Mouse (Mus musculus): ENCODE measurements around the gene Mex3d. TPM values are rescaled to one million over a fixed set of nuclear protein-coding genes. Genes with fewer than 3 reads are reported as not detected.
A peak's percentile ranks its signal among the peaks of the same experiment; 100 is the strongest.

The Mex3d gene
- total RNA-seq, 2 experiments from 2014 or later, result 12.7 to 16.1 TPM

DNA sequence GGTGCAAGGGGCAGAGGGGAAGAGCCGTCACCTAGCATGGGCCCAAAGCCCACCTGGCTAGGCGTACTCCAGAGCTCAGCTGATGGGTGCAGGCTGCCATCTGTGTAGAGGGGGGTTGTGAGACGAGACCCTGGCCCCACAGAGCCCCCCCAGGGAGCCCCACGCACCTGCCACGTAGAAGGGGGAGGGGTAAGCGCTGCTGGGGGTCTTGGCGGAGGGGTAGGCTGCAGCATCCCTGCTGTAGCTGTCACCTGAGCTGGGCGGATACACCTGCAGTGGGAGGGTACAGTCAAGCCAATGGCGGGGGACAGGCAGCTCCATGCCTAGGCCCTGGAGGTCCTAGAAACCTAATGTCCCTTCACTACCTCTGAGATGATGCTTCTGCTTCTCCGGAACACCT, 29.9 kb upstream of the Mex3d start:
- intact Hi-C loops (cut with DNase I), result no loop called here
- no peak for DNase-seq

DNA sequence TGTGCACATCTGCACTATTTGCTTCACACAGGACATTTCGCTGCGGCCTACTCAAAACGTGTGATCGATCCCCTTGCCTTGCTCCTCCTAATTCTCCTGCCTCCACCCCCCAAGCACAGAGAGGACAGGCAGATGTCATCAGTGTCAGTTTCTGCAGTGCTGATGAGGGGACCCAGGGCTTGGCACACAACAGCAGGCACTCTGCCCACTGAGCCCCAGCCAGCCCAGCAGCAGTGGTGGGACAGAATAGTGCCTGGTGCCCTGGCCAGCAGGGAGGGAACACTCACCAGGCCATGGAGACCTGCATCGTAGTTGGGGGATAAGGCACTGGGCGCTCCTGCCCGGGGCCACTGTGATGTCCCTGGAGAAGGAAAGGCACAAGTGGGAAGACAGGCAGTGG, 28.1 kb upstream of the Mex3d start:
- intact Hi-C loops (cut with DNase I), result no loop called here
- DNase-seq, result no peak

DNA sequence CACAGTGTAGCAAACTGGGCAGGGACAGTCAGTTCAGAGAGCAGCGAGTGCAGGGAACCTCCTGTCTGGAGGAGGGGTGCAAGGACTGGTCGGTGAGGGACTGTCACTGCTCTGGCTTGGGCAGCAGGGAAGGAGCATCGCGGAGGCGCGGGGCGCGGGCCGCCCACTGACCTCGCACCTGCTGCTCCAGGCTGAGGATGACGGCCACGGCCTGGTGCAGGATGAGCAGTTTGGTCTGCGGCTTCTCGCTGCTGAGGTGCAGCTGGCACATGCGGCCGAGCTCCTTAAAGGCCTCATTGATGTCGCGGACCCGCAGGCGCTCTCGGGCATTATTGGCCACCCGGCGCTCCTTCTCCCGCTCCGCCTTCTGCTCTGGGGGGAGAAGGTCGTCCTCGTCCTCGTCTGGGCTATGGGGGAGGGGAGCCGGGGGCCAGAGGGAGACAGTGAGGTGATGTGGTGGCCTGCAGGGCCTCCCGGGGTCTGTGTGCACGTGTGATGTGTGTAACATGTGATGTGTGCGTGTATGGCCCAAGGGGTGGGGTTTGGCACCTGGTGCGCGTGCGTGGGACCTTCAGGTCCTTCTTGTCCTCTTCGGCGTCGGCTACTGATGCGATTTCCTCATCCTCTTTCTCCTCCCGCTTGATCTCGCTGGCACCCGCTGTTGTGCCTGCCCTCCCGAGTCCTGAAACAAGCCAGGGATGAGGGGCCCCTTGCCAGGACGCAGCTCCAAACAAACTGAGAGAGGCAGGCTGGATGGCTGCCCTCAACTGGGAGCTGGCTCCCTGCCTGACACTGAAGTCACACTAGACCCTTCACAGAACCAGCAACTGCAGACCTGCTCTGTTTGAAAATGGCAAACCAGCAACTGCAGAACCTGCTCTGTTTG, 25.4 kb upstream of the Mex3d start:
- intact Hi-C loops (cut with DNase I), result no loop called here
- DNase-seq, result peak; percentile 87 to 91

DNA sequence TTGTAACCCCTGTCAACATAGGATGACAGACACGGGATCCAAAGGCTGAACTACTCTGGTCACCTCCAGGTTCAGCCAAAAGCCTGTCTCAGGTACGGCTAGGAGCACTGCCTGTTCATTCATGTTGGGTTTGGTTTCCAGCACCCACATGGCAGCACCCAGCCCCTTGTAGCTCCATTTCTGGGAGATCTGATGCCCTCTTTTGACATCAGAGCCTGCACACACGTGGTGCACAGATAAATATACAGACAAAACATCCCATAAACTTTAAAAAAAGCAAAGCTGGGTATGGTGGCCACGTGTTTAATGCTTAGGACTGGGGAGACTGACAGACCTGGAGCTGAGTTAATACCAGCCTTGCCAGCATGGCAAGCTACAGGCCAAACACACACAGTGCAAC, 20.5 kb upstream of the Mex3d start:
- intact Hi-C loops (cut with DNase I), result no loop called here

DNA sequence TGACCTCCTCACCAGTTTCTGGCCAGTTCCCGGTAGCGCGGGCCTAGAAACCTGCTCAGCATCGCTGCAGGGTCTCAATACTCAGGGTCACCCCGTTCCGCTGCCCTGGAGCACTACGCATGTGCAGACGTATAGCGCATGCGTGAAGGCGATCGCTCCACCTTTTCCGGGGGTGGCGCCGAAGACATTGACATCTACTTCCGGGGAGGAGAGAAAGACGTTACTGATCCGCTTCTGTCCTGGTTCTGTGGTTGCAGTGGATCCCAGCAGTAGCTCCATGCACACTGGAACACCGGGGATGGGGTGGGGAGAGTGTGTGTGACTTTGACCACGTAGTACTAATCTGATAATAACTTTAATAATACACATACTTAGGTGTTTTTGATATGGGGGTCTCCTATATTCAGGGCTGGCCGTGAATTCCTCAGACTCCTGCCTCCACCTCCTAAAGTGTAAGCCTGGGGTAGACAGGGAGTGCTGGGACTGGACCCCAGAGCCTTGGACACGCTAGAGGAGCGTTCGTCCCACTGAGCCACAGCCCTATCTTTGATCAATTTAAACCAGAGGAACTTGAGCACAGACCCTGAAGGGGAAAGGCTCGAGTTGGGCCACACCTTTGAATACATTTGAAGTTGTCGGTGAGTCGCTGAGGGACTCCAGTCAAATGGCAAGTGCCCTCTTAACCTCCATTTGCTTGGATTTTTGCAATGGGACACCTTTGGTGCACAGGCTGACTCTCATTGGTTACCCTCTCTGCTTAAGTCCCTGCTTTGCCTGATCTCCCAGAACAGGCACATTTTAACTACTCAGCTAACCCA, 19.4 kb upstream of the Mex3d start, which contains the start of gene Uqcr11:
Gene Uqcr11, minus strand, starts transcription at position 147 of the 818 bp plus-strand sequence.
- intact Hi-C loops (cut with DNase I), result no loop called here
- peak; percentile 94 to 96 for DNase-seq

More for the DNA sequence above, 20.5 kb upstream of the Mex3d start:
- DNase-seq, result no peak

DNA sequence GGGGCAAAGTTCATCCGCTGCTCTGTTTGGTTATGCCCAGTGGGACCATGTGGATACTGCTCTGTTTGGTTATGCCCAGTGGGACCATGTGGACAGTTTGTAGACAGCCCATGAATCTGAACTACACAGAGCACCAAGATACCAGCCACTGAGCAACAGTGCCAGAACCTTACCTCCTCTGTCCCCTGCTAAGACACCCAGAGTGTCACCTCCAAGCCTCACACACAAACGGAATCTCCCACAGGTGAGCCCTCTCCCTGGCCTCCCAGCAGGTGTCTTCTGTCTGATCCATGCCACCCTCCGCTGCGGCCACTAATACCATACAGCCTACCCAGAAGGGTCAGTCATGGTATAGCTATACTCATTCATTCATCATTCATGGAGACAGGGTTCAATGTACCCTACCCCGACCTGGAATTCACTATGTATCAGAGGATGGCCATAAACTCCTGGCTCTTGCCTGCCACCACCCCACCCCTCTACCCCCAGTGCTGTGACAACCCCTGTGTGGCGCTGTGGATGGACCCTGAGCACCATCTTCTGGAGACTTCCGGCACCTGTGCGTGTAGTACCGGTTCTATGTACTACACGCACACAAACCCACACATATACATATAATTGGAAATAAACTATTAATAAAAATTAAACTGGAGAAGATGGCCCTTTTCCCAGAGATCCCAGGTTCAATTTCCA, 18.2 kb upstream of the Mex3d start:
- no peak for DNase-seq
- intact Hi-C loops (cut with DNase I), result no loop called here

DNA sequence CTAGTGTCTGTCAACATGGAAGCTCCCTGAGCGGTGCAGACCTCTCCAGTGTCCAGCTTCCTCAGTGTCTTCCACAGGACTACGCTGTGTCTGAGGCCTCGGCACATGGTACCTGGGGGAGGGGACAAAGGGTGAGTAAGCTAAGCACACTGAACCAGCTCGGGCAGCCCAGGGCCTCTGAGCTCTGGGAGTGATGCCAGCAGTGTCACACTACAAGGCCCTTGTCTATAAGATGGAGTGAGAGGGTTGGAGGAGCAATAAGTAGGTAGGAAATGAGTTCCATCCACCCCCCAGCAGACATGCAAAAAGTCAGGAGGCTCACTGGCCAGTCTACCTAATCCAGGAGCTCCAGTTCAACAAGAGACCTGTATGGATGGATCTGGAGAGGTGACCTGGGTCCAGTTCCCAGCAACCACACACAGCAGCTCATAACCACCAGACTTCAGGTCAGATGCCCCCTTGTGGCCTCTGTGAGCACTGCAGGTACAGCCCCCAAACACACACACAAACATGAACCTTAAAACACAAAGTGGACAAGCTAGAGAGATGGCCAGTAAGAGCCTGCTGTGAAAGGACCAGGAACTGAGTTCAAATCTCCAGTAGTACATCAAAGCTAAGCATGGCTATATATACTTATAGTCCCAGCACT, 15.7 kb upstream of the Mex3d start:
- intact Hi-C loops (cut with DNase I), result no loop called here
- DNase-seq, result peak in 1 of 2 experiments; percentile 48

DNA sequence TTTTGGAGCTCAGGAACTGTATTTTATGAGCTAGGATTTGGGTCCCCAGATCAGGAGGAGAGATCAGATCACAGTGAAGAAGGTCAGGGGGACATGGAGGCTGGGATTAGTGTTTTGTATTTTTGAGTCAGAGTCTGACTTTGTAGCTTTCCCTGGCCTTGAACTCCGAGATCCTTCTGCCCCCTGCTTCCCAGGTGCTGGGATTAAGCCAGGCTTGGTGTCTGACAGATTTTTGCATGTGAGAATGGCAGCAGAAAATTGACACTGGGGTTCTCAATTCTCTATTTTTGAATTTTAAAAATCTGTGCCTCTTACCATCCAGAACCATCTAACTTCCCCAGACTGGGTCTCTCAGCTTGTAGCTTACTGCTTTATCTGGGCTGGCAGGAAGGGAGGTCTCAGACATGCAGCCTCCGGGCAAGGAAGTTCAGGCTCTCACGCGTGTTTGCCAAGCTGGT, 13.3 kb upstream of the Mex3d start:
- no peak for DNase-seq
- intact Hi-C loops (cut with DNase I), result no loop called here

DNA sequence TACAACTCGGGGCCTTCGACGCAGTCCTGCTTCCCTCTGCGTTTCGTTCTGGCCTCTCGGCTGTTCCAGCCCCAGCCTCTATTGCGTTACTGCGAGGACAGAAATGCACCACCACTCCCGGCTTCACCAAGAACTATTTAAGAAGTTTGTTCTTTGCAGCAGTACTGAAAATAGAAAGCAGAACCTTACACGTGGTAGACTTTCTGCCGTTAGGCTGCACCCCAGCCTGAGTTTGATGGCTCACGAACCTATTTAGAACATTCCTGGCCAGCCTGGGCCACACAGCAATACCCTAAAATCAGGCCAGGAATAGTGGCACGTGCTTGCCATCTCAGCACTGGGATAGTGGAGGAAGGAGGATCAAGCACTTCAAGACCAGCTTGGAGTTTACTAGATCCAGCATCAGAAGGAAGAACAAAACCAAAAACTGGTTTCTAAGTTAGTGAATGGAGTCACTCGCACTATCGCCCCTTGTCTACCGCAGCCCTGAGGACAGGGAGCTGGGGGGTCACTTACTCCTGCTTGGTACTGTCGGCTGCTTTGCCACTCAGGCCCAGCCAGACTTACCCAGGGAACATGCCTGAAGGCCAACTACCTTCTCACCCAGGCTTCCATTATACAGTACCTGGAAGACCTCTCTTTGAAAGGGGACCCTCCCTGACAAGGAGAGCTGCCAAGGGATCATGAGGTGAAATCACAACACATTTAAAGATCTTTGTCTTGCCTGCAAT, 12.7 kb upstream of the Mex3d start:
- no peak for DNase-seq
- intact Hi-C loops (cut with DNase I), result no loop called here

DNA sequence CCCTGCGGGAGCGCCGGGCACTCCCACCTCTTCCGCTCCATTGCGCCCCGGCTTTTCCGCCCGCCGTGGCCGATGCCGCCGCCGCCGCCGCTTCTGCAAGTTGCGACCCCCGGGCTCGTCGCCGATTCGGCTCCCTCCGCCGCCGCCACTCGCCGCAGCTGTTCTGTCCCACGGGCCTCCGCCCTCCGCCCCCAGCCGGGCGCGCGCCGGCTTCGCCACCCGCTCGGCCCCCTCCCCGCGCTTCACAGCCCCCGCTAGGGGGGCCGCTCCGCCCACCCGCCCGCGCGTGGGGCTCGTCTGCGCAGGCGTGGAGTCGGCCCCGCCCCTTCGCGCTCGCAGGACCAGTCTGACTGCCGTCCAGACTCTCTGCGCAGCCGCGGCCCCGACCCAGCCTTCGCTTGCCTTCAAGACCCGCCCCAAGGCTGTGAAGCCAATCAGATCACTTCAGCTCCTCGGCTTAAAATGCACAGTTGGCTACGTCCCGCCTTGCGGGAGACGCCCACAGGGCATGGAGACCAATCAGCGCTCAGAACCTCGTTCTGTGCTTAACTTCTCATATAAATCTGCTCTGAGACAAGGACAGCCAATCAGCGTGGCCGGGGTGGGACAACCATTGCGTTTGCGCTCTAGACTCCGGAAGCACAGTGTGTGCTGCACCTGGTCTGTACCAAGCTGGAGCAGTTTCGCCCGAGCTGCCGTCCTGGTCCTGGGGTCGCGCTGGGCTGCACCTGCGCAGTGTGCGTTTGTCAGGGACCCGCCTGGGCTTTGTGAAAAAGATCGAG, 11.9 kb upstream of the Mex3d start, which contains the start of gene Mbd3:
Gene Mbd3, minus strand, starts transcription at position 360 of the 782 bp plus-strand sequence.
- DNase-seq, result peak; percentile 100

DNA sequence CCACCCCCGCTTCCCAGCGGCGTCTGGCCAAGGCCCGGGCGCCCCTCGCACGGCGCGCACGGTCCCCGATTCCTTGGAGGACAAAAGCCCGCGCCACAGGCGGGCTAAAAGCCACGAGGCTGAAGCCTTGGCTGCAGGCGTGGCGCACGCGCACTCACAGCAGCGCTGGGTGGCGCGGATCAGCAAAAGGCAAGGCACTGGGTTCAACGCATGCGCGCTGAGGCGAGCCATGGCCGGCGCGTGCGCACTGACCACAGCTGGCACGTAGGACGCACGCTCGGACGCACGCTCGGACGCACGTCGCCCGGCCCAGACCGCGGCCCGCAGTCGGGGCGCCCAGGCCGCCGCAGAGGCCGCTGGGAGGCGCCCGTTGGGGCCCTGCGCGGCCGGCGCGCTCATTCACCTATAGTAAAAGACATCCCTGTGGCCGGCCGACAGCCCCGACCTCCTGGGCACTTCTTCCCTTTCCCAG, 11.3 kb upstream of the Mex3d start:
- DNase-seq, result peak; percentile 99

More for the DNA sequence above, 11.9 kb upstream of the Mex3d start, which contains the start of gene Mbd3:
- intact Hi-C loops (cut with DNase I), result no loop called here

DNA sequence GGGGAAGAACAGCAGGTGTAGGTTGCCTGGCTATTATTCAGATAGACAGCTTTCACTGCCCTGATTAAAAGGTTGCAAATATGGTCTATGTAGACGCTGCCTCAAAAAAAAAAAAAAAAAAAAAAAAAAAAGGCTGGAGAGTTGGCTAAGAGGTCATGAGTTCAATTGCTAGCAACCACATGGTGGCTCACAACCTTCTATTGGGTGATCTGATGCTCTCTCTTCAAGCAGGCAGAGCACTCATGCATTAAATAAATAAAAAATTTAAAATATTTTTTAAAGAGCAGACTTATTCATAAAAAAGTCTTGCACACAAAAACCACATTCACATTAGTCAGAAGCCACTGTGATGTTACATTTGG, 10.7 kb upstream of the Mex3d start:
- intact Hi-C loops (cut with DNase I), result no loop called here
- no peak for DNase-seq

More for the DNA sequence above, 11.3 kb upstream of the Mex3d start:
- intact Hi-C loops (cut with DNase I), result no loop called here

DNA sequence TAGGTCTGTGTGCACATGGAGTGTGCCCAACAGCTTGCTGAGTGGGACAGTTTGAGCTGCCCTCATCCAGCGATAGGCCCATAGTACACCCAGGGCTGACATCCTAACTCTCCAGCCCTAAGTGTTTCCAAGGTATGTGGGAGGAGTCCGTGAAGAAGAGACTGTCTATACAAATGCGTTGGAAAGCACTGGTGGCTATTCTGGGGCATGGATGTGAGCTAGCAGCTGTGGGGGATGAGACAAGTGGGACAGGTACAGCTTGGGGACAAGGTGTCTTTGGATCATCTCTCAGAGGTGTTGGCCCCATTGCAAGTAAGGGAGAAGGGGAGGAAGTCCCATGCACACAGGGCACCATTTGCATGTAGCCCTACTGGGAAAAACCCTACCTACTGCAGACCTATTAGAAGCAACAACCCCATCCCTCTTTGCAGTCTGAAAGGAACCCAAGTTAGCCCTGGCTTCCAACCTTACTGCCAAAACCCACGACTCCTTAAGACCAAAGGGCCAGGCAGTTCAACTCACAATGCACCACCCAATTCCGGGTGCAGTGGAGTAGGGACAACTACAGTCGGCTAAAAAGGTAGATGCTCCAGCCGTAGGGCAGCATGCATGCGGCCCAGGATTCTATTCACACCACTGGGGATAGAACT, 10.2 kb upstream of the Mex3d start:
- DNase-seq, result no peak
- intact Hi-C loops (cut with DNase I), result no loop called here

DNA sequence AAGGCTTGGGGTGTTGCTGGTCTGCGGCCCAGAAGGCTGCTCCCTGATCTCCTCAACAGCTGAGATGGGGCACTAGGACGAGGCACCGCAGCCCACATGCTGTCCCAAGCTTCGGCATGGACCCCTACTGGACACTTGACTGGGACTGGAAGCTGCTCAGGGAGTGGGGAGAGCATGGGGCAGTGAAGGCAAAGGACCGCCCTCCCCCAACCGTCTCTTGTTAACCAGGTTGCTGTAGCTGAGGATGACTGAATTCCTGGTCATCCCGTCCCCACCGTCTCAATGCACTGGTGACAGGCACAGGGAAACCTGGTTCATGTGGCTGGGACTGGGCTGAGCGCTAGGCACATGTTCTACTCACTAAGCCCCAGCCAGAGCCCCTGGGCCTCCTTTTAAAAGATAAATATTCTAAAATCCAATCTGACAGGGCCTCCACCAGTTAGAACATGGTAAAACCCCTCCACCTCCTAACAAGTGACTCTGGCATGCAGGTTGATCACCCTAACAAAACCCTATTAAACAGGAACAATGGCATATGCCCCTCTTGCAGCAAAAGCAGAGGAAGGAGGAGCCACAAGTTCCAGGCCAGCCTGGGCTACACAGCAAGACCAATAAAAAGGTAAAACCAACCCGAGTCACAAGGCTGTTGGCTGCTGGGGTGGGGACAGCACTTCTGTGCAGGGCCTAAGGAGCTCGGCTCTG, 9.5 kb upstream of the Mex3d start:
- intact Hi-C loops (cut with DNase I), result no loop called here
- no peak for DNase-seq

DNA sequence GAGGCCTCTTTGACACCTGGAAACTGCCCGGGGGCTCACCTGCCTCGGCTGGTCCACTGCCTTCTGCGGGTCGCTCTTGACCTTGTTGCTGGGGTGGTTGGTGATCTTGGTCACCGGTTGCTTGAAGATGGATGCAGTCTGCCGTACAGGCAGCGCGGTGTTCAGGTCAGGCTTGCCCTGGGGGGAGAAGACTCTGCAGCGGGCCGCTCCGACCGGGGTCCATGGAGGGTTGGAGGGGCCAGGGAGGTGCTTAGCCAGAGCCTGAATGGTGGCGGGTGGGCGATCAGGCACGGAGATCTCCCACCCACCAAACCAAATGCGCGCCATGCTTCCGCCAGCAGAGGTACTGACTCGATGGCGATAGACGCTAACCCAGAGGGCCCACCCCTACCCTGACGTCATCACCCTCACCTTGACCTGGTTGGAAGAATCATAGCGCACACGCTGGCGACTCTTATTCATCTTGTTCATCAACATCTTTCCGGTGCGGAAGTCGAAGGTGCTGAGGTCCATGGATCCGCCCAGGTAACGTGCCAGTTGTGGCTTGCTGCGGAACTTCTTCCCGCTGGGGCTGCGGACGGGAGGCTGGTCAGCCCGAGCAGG, 7.7 kb upstream of the Mex3d start:
- no peak for DNase-seq
- intact Hi-C loops (cut with DNase I), result no loop called here

DNA sequence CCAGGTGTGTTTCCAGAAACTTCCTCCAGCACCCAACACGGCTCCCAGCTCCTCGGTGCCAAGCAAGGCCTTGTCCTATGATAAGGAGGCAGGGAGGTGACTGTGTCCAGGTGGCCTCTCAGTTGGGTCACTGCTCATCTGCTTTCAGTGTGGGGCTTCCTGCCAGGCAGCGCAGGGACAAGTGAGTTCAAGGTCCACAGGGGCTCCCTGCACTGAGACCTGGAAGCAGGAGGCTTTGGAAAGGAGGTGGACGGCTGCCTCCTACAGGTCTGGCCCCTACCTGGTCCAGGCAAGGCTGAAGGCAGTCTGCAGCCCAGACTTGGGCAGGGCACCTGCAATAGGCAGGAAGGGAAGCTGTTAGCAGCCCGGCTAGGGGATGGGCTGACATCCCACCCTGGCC, 5.2 kb upstream of the Mex3d start:
- no peak for DNase-seq
- intact Hi-C loops (cut with DNase I), result no loop called here

DNA sequence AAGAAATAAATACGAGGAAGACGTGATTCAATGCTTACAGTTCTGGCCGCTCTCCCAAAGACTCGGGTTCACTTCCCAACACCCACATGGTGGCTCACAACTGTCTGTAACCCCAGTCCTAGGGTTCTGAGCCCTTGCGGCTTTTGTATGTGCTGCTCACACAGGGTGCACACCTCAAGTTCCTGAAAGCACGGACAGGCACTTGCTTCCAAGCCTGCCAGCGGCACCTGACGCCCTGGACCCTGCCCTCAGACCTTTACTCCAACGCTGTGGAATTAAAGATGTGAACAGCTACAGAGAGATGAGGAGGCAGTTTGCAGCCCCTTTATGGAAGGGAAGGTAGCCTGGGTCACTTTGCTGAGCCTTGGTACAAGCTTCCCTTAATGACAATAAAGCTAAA, 3.2 kb upstream of the Mex3d start:
- no peak for DNase-seq
- intact Hi-C loops (cut with DNase I), result no loop called here
